Mouse (Mus musculus) urinary bladder, postnatal 10 days (tissue): ENCODE results near the gene Tnf.

Source experiments
- DNase-seq: peaks from one replicate; pipeline ENCODE4 v3.0.0; 2022; ENCODE audit warnings: low spot score

Gene Tnf

DNA sequence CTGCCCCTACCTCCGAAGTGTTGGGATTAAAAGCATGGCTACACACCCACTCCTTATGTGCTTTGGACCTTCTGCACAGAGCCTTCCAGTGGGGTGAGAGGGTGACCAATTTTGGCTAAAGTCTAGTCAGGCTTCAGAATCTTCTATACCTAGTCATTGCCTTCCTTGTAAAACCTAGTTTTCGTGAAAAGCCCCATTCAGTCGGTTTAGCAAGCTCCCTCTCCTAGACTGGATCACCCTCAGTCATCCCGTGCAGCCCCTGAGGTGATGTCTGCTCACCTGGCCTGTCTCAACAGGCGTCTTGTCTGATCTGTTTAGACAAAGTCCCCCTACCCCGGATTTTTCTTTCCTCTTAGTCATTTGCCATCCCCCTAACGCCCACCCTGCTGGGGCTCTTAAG lies 3.8 kb downstream of the Tnf start:
- no peak for DNase-seq

DNA sequence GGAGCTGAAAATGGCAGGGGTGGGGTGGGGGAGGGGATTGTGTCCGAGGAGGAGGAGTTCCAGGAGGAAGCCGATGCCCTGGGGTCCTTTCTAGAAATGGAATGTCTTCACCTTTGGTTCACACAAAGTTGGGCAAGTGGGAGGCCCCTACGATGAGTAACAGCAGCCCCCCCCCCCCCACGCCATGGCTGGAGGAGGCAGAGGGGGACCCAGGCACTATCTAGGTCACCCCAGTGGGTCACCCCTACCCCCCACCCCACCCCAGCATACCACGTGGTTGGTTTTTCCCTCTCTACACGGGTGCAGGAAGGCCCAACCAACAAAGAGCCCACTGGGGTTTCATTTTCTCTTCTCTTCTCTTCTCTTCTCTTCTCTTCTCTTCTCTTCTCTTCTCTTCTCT lies 4.7 kb downstream of the Tnf start:
- DNase-seq: no peak

- DNase-seq: no peak
Measured at GRCm38 (mm10) chr17:35196321-35196641, 5.5 kb downstream of the Tnf start.

DNA sequence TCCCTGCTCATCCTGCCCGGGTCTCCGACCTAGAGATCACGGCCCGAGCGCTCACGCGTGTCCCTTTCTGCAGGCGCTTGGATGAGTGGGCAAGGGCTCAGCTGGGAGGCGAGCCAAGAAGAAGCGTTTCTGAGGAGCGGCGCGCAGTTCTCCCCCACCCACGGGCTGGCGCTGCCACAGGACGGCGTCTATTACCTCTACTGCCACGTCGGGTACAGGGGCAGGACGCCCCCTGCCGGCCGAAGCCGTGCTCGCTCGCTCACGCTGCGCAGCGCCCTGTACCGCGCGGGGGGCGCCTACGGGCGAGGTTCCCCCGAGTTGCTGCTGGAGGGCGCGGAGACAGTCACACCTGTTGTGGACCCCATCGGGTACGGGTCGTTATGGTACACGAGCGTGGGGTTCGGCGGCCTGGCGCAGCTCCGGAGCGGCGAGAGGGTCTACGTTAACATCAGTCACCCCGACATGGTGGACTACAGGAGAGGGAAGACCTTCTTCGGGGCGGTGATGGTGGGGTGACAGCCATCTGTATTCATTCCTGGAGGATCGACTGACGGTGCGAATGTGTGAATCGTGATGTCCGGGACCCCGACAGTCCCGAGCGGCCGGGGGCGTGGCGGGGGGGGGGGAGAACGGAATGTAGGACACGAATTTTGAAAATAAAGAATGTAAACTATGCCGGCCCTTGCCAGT lies 6.0 kb downstream of the Tnf start:
- DNase-seq: peak; percentile 47

GRCm38 (mm10) chr17:35194844-35195630 lies 6.8 kb downstream of the Tnf start:
- no peak for DNase-seq

DNA sequence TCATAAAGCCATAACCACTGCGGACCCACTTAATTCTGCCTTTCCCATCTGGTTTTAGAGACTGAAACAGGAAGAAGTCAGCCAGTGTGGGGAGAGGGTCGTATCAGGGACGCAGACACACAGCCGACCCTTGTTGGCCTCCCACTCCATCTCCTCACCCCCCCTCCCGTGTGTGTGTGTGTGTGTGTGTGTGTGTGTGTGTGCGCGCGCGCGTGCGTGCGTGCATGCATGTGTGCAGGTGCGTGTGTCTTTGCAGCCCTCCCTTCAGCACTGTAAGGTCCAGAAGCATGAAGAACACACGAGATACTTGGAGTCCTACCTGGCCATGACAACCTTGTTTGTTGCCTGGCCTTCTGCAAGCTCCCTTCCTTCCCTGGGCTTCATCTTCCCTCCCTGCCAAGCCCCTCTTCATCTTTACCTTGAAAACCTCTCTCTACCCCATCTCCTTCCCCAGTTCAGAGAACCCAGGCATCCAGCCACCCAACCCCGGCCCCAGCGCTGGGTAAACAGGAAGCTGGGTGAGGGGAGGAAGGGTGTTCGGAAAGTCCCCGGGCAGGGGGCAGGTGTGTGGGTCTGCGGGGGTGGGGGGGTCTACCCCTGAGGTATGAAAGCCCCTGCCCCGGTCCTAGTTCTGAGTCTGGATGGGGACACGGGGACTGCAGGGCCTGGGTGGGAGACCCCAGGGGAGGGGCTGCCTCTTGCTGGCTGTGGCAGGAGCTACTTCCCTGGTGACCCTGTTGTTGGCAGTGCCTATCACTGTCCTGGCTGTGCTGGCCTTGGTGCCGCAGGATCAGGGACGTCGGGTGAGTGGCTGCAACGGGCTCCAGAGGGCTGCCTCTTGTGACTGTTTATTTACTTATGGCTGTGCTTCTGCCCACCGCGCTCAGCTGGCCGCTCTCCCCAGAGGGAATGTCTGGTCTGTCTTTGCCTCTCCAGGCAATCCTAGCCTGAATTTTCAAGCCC lies 7.6 kb downstream of the Tnf start, which contains the start of gene Ltb:
Gene Ltb, plus strand, starts transcription at position 559 of the 963 bp plus-strand sequence.
- DNase-seq: no peak

DNA sequence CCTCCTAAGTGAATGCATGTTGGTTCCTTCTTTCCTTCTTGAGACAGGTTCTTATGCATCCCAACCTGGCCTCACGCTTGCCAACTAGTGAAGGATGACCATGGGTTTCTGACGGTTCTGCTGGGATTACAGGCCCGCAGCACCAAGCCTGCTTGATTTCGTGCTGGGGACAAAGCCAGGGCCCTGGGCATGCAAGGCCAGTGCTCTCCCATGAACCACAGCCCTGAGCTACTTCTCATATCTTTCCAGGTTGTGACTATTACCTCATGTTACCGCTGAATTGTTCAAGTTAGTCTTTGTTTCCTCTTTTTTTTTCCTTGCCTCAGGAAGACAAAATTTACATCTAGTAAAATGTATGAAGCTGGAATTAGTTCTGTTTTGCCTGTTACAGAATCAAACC lies 8.9 kb downstream of the Tnf start:
- DNase-seq: no peak

DNA sequence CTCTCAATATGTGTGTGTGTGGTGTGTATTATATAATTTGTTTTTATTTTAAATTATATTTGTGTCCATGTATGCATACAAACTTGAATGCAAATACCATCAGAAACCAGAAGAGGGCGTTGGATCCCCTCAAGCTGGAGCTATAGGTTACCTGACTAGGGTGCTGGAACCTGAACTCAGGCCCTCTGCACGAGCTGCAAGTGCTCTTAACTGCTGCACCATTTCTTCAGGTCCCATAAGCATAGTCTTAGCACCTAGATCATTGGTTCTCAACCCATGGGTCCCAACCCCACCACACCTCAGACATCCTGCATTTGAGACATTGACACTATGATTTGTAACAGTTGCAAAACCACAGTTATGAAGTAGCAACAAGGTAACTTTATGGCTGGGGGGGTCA lies 10.1 kb downstream of the Tnf start:
- DNase-seq: no peak

DNA sequence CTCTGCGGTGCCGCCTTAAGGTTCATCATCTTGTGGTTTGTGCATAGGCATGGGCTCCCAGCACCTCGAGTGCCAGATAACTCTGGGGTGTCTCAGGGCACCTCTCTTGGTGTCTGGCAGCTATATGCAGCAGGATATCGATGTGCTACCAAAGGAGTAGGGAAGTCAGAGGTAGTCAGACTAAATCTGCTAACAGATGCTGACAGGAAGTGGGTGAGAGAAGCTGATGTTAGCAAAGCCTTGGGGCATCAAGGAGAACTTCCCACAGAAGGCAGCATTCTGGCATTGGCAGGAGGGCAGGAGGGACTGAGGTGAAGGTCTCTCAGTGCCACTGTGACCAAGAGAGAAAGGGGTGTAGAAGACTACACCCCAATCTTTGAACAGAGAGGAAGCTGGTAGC lies 11.7 kb downstream of the Tnf start:
- no peak for DNase-seq

GRCm38 (mm10) chr17:35189186-35189585 lies 12.6 kb downstream of the Tnf start:
- no peak for DNase-seq

GRCm38 (mm10) chr17:35187959-35188610 lies 13.7 kb downstream of the Tnf start, which contains the start of gene Lst1:
Lst1 (minus strand) TSS chr17:35188439.
- DNase-seq: no peak

- DNase-seq: no peak
Measured at GRCm38 (mm10) chr17:35187345-35187744, 14.5 kb downstream of the Tnf start.

DNA sequence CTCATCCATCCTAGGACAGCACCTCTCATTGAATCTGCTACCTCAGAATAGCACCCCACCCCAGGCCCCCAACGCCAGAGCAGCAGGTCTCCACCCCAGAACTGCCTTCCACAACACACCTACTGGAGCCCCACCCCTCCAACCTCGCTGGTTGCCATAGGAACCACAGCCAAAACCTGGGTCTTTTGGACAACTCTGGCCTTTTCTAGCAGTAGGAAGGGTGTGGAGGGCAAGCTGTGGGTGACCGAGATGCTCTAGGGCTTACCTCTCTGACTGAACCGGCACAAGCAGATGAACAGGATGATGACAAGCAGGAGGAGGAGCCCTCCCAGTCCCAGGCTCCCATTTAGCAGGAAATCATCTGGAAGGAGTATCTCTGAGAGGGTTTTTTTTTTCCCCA lies 15.1 kb downstream of the Tnf start:
- no peak for DNase-seq

DNA sequence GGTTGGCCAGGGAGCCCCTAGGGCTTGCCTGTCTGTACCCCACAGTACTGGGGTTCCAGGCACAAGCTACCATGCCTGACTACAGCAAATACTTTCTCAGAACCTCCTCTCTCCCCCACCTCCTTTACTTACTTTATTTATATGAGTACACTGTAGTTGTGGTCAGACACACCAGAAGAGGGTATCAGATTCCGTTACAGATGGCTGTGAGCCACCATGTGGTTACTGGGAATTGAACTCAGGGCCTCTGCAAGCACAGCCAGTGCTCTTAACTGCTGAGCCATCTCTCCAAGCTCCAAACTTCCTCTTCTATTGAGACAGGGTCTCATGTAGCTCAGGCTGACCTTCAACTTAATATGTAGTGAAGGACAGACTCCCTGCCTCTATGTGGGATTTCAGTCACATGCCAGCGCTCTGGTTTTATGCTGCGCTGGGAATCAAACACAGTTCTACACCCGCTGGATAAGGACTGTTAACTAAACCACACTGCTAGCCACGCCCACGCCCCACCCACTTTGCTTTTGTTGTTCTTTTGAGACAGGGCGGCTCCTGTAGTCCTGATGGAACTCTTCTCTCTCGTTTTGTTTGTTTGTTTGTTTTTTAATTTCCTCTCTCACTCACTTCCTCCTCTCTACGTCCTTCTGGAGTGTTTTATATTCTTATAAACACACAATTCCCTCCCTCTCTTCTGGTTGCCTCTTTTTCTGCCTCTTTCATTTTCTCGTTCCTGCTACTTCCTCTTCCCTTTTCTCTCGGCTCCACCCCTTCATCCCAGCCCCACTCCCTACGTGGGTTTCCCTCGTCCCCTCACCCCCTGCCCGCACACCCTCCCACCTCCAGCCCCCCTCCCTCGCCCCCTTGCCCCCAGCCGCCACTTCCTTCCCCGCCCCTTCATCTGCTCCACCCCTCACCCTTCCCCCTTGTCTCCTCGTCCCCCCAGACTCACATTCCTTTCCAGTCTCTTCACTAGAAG lies 15.9 kb downstream of the Tnf start:
- no peak for DNase-seq

GRCm38 (mm10) chr17:35180093-35180492 lies 21.7 kb downstream of the Tnf start:
- no peak for DNase-seq

DNA sequence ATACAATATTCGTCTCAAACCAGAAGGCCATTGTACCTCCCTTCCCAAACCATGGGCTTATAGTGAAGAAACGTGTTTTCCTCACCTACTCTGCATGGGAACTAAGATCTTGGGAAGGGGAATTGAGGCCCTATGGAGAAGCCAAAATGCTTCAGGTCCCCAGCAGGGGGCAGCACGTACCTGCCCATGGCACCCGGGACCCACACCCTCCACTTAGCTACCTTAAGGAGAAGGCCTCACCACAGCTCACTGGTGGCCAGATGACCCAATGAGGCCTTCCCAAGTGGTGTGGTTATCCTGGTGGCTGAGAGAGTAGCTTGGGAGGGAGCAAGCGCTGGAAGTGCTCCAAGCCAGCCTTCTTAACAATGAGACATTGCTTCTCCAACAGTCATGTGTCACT lies 23.3 kb downstream of the Tnf start:
- DNase-seq: no peak

DNA sequence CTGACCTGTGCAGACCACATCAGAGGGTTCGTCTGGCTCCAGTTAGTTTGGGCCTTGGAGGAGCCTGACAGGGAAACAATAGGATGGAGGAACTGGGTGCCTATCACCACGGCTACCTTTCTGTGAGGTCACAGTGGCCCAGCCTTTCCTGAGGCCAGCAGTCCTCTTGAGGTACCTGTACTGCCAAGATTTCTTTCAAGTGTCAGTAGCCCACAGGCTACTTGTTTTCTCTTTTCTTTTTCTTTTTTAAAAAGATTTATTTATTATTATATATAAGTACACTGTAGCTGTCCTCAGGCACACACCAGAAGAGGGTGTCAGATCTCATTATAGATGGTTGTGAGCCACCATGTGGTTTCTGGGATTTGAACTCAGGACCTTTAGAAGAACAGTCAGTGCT lies 25.8 kb downstream of the Tnf start, which contains the start of gene Aif1:
Gene Aif1, minus strand, starts transcription at position 101 of the 400 bp plus-strand sequence.
- DNase-seq: no peak

DNA sequence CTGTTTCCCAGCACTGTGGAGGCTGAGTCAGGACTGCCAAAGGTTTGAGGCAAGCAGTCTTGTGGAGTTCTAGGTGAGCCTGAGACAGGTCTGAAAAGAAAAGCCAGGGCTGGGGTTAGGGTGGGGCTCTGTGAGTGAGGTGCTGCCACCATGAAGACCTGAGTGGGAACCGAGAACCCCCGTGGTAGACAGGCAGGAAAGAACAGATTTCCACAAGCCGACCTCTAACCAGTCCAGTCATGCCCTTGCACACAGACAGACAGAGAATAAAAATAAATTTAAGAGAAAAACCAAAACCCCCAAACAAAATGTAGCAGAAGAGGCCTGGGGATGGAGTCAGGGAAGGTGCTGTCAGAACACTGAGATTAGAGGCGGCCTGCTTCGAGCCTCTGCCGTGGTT lies 26.4 kb downstream of the Tnf start:
- DNase-seq: no peak

DNA sequence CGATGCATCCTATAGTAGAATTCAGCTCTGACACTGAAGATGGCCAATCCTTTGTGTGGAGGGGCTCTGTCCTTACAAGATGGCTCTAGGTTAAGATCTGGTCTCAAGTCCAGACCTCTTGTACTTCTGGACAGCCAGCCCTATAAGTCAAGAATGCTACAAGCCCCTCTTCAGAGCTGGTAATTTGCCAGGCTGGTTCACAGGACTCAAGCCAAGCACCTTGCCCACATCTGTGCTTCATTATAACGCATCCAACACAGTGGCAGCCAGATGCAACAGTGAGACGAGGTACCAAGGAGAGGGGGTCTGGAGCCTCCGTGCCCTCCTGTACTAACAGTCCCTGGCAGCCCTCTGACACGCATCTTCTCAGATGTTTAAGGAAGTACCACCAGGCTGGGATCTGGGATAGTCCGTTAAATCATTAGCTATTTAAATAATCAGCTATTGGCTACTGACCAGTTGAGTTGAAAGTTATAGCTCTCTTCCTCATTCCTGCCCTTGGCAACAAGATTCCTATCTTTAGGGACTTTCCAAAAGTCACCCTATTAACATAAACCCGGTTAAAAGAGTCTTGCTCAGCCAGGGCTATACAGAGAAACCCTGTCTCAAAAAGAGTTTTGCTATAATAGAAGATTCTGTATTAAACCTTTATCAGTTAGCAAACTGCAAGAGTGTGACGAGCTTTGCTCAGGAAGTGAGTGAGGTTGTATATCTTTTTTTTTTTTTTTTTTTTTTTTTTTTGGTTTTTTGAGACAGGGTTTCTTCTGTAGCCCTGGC lies 27.4 kb downstream of the Tnf start:
- DNase-seq: no peak

GRCm38 (mm10) chr17:35173329-35173728 lies 28.5 kb downstream of the Tnf start:
- no peak for DNase-seq
